Mouse (Mus musculus) kidney, adult 2 months (tissue): Measurements from ENCODE around the gene Ifitm2.

ENCODE experiments used
- CTCF ChIP-seq: fragments of 200-500 bp; conservative IDR thresholded peaks from 2 replicates; pipeline ENCODE4 v1.5.1; 2011; ENCODE audit warnings: low read depth, mild to moderate bottlenecking, control low read depth, low read length, moderate library complexity, mixed read lengths; ENCODE audit not compliant: insufficient read depth, insufficient read length
- POLR2A ChIP-seq: fragments of 200-500 bp; IDR thresholded peaks from one replicate; pipeline ENCODE4 v1.6.1; 2011; ENCODE audit warnings: low read depth, low read length, control low read depth

DNA sequence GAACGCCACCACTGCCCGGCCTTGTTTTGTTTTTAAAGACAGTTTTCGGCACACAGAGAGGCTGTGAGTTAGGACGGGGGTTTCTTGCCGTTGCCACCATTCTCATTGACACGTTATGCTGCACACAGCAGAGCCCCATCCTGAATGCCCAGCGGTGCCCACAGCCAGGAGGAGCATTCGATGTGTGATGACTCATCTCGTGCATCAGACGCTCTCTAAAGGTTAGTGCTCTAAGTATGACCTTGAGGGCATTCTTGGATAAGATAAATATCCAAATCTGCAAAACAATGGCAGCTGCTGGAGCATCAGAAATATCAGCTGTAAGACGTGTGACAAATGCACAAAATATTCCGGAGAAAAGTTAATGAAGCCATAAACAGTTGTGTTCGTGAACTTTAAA, 48.7 kb downstream of the Ifitm2 start:
- TF ChIP-seq CTCF (no peak), POLR2A (no peak)
